Mouse (Mus musculus): ENCODE results near the gene Mef2c. TPM values are rescaled to one million over a fixed set of nuclear protein-coding genes. Genes with fewer than 3 reads are reported as not detected.

The Mef2c gene
- polyA plus RNA-seq, 1 experiment from 2014 or later: 300 TPM

DNA sequence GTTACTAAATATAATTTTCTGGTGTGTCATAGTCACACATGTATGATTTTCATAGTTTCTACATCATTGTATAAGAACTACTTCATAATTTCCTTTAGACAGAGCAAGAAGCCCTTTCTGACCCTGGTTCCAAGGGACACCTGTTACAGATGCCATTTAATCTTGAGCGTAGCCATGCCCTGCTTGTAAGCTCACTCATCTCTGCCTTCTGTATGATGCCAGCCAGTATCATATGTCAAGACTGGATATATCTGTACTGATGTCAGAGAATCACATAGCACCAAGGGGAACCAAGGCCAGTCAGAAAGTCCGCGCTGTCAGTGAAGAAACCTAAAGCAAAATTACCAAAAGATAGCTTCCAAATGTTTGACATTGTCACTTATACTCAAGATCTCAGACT is 133.8 kb downstream of the Mef2c start:
- Histone ChIP-seq H3K4me3 (replicated peaks; ENCODE audit: low read length) (no peak overlapping the region), H3K9me3 (ENCODE audit: control insufficient read depth, low read length) (no peaks in the 10 kb centered on the region), H3K27me3 (replicated peaks; ENCODE audit: control insufficient read depth, insufficient read depth, low read length) (no peaks in the 10 kb centered on the region), H3K36me3 (ENCODE audit: control insufficient read depth, insufficient read depth) (no peaks in the 10 kb centered on the region; the same call in 1 of the 2 replicates), H3K9ac (replicated peaks; ENCODE audit: low read depth, low read length) (no peak overlapping the region), H3K27ac (ENCODE audit: low read length) (no peak overlapping the region), H3K4me1 (replicated peaks; ENCODE audit: control insufficient read depth, insufficient read depth, low read length) (no peaks in the 10 kb centered on the region), H3K4me2 (ENCODE audit: low read length) (no peak overlapping the region)
- ATAC-seq: no peak
- WGBS: 98% methylated on average over 3 of the region's 3 CpGs

DNA sequence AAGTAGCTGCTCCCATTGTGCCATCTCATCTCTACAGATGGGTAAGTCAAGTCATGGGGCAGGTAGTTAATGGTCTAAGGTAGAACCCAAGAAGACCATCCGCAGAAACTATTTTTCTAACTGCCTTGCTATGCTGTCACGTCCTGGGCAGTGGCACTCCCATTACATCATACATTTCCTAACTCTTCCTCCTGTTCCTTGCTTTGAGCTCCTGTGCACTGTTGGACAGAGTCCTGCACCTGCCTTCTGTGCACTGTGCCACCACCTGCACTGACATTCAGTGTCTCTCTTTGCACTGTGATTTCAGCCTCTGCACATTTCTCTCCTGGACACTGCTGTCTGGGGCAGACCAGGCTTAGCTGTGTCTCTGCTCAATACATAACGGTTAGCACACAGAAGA is 134.9 kb downstream of the Mef2c start:
- ATAC-seq: no peak
- no peaks in the 10 kb centered on the region for H3K27me3 ChIP-seq (replicated peaks; ENCODE audit: control insufficient read depth, insufficient read depth, low read length)
- H3K4me3 ChIP-seq (replicated peaks; ENCODE audit: low read length): no peak overlapping the region
- WGBS: 87% methylated on average over 3 of the region's 3 CpGs
- no peak overlapping the region for H3K9ac ChIP-seq (replicated peaks; ENCODE audit: low read depth, low read length)
- H3K9me3 ChIP-seq (ENCODE audit: control insufficient read depth, low read length): no peaks in the 10 kb centered on the region
- H3K27ac ChIP-seq (ENCODE audit: low read length): no peak overlapping the region
- H3K4me1 ChIP-seq (replicated peaks; ENCODE audit: control insufficient read depth, insufficient read depth, low read length): no peaks in the 10 kb centered on the region
- no peaks in the 10 kb centered on the region for H3K36me3 ChIP-seq (ENCODE audit: control insufficient read depth, insufficient read depth)
- no peak overlapping the region for H3K4me2 ChIP-seq (ENCODE audit: low read length)

DNA sequence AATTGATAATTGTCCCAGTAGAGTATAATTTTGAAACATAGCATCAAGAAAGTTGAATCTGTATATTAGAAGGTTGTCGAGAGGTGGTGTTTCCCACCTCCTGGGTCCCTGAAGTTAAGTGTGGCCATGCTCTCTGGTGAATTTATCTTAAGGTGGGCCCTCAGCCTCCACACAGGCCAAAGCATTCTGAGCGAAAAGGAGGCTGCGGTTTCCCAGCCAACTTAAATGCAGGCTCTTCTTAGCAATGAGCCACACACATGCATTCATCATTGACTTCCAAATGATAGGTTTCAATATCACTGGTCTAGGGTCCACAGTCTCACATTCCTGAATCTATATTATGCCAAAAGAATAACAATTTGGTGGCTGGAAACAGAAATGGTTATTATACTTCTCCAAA is 145.2 kb downstream of the Mef2c start:
- H3K4me3 ChIP-seq (replicated peaks; ENCODE audit: low read length): no peak overlapping the region
- no peaks in the 10 kb centered on the region for H3K27me3 ChIP-seq (replicated peaks; ENCODE audit: control insufficient read depth, insufficient read depth, low read length)
- peaks cover under 1% of the 10 kb centered on the region; the same call in 1 of the 2 replicates for H3K4me1 ChIP-seq (replicated peaks; ENCODE audit: control insufficient read depth, insufficient read depth, low read length)
- H3K9me3 ChIP-seq (ENCODE audit: control insufficient read depth, low read length): no peaks in the 10 kb centered on the region
- 84% methylated on average over 3 of the region's 3 CpGs for WGBS
- H3K36me3 ChIP-seq (ENCODE audit: control insufficient read depth, insufficient read depth): no peaks in the 10 kb centered on the region
- H3K9ac ChIP-seq (replicated peaks; ENCODE audit: low read depth, low read length): no peak overlapping the region
- H3K27ac ChIP-seq (ENCODE audit: low read length): no peak overlapping the region
- no peak overlapping the region for H3K4me2 ChIP-seq (ENCODE audit: low read length)
- no peak for ATAC-seq

DNA sequence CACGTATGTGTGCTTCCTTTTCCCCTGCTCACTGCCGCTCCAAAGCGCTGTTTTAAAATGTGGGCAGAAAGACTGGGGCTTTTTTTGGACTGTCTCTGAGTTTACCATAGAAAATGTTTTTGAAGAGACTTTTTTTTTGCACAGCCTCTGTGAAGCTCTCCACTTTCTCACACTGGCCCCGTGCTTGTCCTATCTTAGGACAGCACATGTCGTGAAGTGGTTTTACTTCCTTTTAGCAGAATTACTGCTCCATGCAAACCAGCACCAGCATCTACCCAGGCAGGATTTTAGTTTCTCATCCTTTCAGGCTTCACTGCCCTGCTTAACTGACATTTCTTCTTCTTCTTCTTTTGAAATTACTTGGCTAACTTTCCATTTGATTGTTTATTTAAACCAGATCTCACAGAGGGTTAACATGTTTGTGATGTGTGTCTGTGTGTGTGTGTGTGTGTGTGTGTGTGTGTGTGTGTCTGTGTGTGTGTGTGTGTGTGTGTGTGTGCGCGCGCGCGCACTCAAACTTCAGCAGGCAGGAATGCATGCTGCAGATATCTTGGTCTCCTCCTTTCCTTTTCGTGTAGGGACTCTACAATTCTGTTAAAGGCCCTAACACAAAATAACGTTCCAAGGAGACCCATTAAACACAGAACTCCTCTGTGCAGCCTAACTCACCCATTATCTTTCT is 146.1 kb downstream of the Mef2c start:
- no peak for ATAC-seq
- Histone ChIP-seq H3K4me3 (replicated peaks; ENCODE audit: low read length) (no peak overlapping the region), H3K9me3 (ENCODE audit: control insufficient read depth, low read length) (no peaks in the 10 kb centered on the region), H3K9ac (replicated peaks; ENCODE audit: low read depth, low read length) (no peak overlapping the region), H3K36me3 (ENCODE audit: control insufficient read depth, insufficient read depth) (no peaks in the 10 kb centered on the region), H3K4me2 (ENCODE audit: low read length) (no peak overlapping the region), H3K4me1 (replicated peaks; ENCODE audit: control insufficient read depth, insufficient read depth, low read length) (peaks cover 6% of the 10 kb centered on the region), H3K27ac (ENCODE audit: low read length) (no peak overlapping the region), H3K27me3 (replicated peaks; ENCODE audit: control insufficient read depth, insufficient read depth, low read length) (no peaks in the 10 kb centered on the region)
- WGBS: 84% methylated on average over 12 of the region's 12 CpGs

DNA sequence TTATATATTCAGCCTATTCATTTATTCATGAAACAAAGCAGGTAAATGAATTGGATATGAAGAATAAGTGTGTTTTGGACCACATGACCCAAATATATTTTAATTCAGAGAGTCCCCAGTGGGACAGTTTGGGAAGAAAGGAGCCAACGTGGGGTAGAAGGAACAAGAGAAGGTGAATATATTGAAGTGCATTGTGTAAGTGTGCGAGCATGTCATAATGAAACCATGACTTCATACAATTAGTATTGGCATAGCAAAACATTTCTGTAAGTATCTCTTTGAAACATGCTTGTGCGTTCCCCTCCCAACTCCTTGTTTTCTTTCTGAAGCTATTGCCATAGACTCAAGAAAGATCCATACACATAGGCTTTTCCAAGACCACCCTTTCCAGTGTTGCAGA is 147.0 kb downstream of the Mef2c start:
- Histone ChIP-seq H3K36me3 (ENCODE audit: control insufficient read depth, insufficient read depth) (no peaks in the 10 kb centered on the region), H3K27ac (ENCODE audit: low read length) (no peak overlapping the region), H3K4me2 (ENCODE audit: low read length) (no peak overlapping the region), H3K4me3 (replicated peaks; ENCODE audit: low read length) (no peak overlapping the region), H3K9ac (replicated peaks; ENCODE audit: low read depth, low read length) (no peak overlapping the region), H3K27me3 (replicated peaks; ENCODE audit: control insufficient read depth, insufficient read depth, low read length) (no peaks in the 10 kb centered on the region), H3K4me1 (replicated peaks; ENCODE audit: control insufficient read depth, insufficient read depth, low read length) (peaks cover 9% of the 10 kb centered on the region), H3K9me3 (ENCODE audit: control insufficient read depth, low read length) (no peaks in the 10 kb centered on the region)
- 74% methylated on average over 3 of the region's 3 CpGs for WGBS
- ATAC-seq: no peak

DNA sequence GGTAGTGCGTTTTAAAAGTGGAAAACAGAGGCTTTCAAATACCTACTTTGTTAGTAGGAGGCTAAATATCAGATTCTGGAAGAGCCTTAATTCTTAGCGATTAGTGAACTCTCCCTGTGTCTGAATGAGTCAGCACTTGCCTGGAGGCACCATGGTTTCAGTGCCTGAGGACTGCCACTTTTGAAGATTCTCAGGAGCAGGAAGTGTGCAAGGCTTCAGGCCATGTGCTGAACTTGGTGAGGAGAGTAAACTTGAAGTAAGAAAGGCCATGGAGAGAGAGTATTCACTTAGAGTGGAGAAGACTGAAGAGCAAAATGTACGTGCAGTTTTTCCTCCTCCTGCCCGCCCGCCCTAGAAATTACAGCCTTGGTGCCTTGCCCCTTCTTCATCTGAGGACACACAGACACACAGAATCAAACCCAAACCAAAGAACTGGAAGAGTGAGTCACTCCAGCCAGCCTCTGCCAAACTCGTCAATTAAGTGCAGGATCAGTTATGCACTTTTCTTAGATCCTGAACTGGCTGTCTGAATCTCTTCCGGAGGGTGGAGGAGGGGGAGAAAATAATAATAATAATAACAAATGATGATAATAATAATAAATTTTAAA is 148.2 kb downstream of the Mef2c start:
- Histone ChIP-seq H3K27ac (ENCODE audit: low read length) (no peak overlapping the region), H3K9ac (replicated peaks; ENCODE audit: low read depth, low read length) (no peak overlapping the region), H3K4me1 (replicated peaks; ENCODE audit: control insufficient read depth, insufficient read depth, low read length) (peaks cover 14% of the 10 kb centered on the region), H3K27me3 (replicated peaks; ENCODE audit: control insufficient read depth, insufficient read depth, low read length) (no peaks in the 10 kb centered on the region), H3K4me3 (replicated peaks; ENCODE audit: low read length) (no peak overlapping the region), H3K36me3 (ENCODE audit: control insufficient read depth, insufficient read depth) (no peaks in the 10 kb centered on the region), H3K4me2 (ENCODE audit: low read length) (no peak overlapping the region), H3K9me3 (ENCODE audit: control insufficient read depth, low read length) (no peaks in the 10 kb centered on the region)
- ATAC-seq: no peak
- 79% methylated on average over 7 of the region's 7 CpGs for WGBS

DNA sequence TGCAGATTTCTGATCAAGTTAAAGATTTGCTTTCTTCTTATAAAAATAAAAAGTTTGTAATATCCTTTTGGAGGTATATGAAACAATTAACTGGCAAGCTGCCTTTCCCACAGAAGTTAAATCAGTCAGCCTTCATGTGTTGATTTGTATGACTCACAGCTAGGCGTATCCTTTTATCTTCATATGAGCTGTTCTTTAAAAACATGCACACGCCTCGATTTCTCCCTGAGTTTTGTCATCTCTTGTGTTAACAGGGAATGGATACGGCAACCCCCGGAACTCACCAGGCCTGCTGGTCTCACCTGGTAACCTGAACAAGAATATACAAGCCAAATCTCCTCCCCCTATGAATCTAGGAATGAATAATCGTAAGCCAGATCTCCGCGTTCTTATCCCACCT is 148.7 kb downstream of the Mef2c start:
- Histone ChIP-seq H3K27me3 (replicated peaks; ENCODE audit: control insufficient read depth, insufficient read depth, low read length) (no peaks in the 10 kb centered on the region), H3K36me3 (ENCODE audit: control insufficient read depth, insufficient read depth) (no peaks in the 10 kb centered on the region), H3K4me1 (replicated peaks; ENCODE audit: control insufficient read depth, insufficient read depth, low read length) (peaks cover 14% of the 10 kb centered on the region), H3K4me3 (replicated peaks; ENCODE audit: low read length) (no peak overlapping the region), H3K4me2 (ENCODE audit: low read length) (no peak overlapping the region), H3K27ac (ENCODE audit: low read length) (no peak overlapping the region), H3K9me3 (ENCODE audit: control insufficient read depth, low read length) (no peaks in the 10 kb centered on the region), H3K9ac (replicated peaks; ENCODE audit: low read depth, low read length) (no peak overlapping the region)
- no peak for ATAC-seq
- 89% methylated on average over 8 of the region's 8 CpGs for WGBS

DNA sequence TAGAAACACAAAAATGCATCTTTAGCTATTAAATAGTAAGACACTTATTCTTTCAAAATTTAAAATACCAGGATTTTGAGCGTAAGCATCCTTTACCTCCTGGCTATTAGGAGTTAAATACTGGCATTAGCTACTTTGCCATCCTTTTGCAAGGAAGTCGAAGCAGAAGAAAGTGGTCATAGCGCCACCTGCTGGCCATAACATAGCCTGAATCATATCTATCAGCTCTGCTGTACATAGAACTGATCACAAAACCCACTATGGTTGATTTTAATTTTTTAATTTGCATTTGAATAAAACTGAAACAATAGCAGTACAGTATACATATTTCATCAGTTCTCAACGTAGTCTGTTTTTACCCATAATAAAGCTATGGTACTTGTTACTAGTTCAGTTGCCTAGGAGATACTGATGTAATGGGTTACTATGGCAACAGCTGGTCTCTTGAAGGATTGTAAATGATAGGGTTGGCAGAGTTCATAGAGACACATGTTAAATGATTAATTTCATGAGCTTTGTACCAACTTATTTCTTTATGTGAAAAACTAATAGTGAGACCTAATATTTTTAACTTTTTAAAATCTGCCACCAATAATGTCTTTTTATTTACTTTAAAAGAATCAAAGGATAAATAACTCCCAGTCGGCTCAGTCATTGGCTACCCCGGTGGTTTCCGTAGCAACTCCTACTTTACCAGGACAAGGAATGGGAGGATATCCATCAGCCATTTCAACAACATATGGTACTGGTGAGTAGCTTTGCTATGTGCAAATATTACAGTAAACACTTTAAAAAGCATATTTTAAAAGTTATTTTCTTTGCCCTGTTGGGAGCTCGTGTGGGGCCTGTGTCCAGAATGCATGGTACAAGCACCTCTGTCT is 151.3 kb downstream of the Mef2c start:
- H3K4me2 ChIP-seq (ENCODE audit: low read length): no peak overlapping the region
- 13% methylated on average over 8 of the region's 8 CpGs for WGBS
- no peaks in the 10 kb centered on the region for H3K9me3 ChIP-seq (ENCODE audit: control insufficient read depth, low read length)
- no peaks in the 10 kb centered on the region for H3K36me3 ChIP-seq (ENCODE audit: control insufficient read depth, insufficient read depth)
- H3K4me1 ChIP-seq (replicated peaks; ENCODE audit: control insufficient read depth, insufficient read depth, low read length): peaks cover 17% of the 10 kb centered on the region
- peak; percentile 85 for ATAC-seq
- 0 out of 2 replicates have a peak overlapping the region, but pooled peaks have one; percentile 38 for H3K27ac ChIP-seq (ENCODE audit: low read length)
- H3K27me3 ChIP-seq (replicated peaks; ENCODE audit: control insufficient read depth, insufficient read depth, low read length): no peaks in the 10 kb centered on the region
- H3K9ac ChIP-seq (replicated peaks; ENCODE audit: low read depth, low read length): no peak overlapping the region
- no peak overlapping the region for H3K4me3 ChIP-seq (replicated peaks; ENCODE audit: low read length)

DNA sequence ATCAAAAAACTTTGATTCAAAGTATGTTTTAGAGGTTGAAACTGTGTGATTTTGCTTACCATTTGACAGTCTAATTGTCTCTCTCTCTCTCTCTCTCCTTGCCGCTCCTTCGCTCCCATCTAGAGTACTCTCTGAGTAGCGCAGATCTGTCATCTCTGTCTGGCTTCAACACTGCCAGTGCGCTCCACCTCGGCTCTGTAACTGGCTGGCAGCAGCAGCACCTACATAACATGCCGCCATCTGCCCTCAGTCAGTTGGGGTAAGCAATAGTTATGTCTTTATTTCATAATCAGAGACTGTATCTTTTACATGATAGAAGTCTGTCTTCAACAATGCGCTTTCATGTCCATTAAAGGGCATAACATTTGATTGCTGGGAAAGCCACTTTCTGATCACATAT is 152.3 kb downstream of the Mef2c start:
- no peaks in the 10 kb centered on the region for H3K27me3 ChIP-seq (replicated peaks; ENCODE audit: control insufficient read depth, insufficient read depth, low read length)
- H3K36me3 ChIP-seq (ENCODE audit: control insufficient read depth, insufficient read depth): no peaks in the 10 kb centered on the region
- peak overlapping the region; percentile 75 for H3K27ac ChIP-seq (ENCODE audit: low read length)
- WGBS: 44% methylated on average over 7 of the region's 7 CpGs
- 0 out of 2 replicates have a peak overlapping the region, but pooled peaks have one; percentile 17 for H3K9ac ChIP-seq (replicated peaks; ENCODE audit: low read depth, low read length)
- no peaks in the 10 kb centered on the region for H3K9me3 ChIP-seq (ENCODE audit: control insufficient read depth, low read length)
- H3K4me3 ChIP-seq (replicated peaks; ENCODE audit: low read length): no peak overlapping the region
- H3K4me2 ChIP-seq (ENCODE audit: low read length): peak overlapping the region; percentile 13; the same call in 1 of the 2 replicates
- peak; percentile 52 for ATAC-seq
- H3K4me1 ChIP-seq (replicated peaks; ENCODE audit: control insufficient read depth, insufficient read depth, low read length): peaks cover 24% of the 10 kb centered on the region
